Mouse (Mus musculus) cortical plate, adult 2 months (tissue): ENCODE results near the gene Igf2. TPM values are rescaled to one million over a fixed set of nuclear protein-coding genes. Genes with fewer than 3 reads are reported as not detected.

ENCODE experiments used
- H3K27ac ChIP-seq: fragments of 200-500 bp; 2 replicates; pipeline ENCODE4 v1.5.1; 2012; ENCODE audit warnings: low read length, control low read depth, inconsistent platforms; ENCODE audit not compliant: insufficient read depth
- H3K4me1 ChIP-seq: fragments of 200-500 bp; 2 replicates; pipeline ENCODE4 v1.6.1; 2011; ENCODE audit warnings: low read length; ENCODE audit not compliant: control insufficient read depth, insufficient read depth
- H3K4me3 ChIP-seq: fragments of 200-500 bp; 2 replicates; pipeline ENCODE4 v1.5.1; 2011; ENCODE audit warnings: mild to moderate bottlenecking, low read length, control low read depth; ENCODE audit not compliant: insufficient read depth
- CTCF ChIP-seq: fragments of 200-500 bp; IDR thresholded peaks from 2 replicates; pipeline ENCODE4 v1.5.1; 2011; ENCODE audit warnings: mild to moderate bottlenecking, control low read depth, low read length; ENCODE audit not compliant: insufficient read depth; ENCODE audit errors: extremely low read depth
- POLR2A ChIP-seq: fragments of 200-500 bp; IDR thresholded peaks from 2 replicates; pipeline ENCODE4 v1.6.1; 2011; ENCODE audit warnings: mild to moderate bottlenecking, low read length, control low read depth; ENCODE audit not compliant: insufficient read depth; ENCODE audit errors: extremely low read depth
- polyA plus RNA-seq: library from polyadenylated mRNA; depleted of rRNA; stranded (reverse); fragments of >200 nt; gene quantifications from 2 replicates; pipeline ENCODE4 v1.2.3, GENCODE M21; 2012; rRNA removed

Gene Igf2
- polyA plus RNA-seq, 1 experiment = 69.6 TPM

- TF ChIP-seq CTCF (no peak), POLR2A (no peak)
- no peak overlapping the region for H3K4me3 ChIP-seq
- H3K27ac ChIP-seq = no peak overlapping the region
- no peaks in the 10 kb centered on the region for H3K4me1 ChIP-seq
Observed at GRCm38 (mm10) chr7:142636178-142636577, 30.4 kb downstream of the Igf2 start.

GRCm38 (mm10) chr7:142630691-142631090 is 35.9 kb downstream of the Igf2 start:
- Histone ChIP-seq H3K27ac (no peak overlapping the region), H3K4me3 (no peak overlapping the region), H3K4me1 (no peaks in the 10 kb centered on the region)
- no peak for TF ChIP-seq POLR2A
- TF ChIP-seq CTCF = no peak

GRCm38 (mm10) chr7:142629806-142630205 is 36.8 kb downstream of the Igf2 start:
- TF ChIP-seq CTCF = no peak
- TF ChIP-seq POLR2A = no peak
- Histone ChIP-seq H3K4me1 (no peaks in the 10 kb centered on the region), H3K27ac (no peak overlapping the region), H3K4me3 (no peak overlapping the region)

DNA sequence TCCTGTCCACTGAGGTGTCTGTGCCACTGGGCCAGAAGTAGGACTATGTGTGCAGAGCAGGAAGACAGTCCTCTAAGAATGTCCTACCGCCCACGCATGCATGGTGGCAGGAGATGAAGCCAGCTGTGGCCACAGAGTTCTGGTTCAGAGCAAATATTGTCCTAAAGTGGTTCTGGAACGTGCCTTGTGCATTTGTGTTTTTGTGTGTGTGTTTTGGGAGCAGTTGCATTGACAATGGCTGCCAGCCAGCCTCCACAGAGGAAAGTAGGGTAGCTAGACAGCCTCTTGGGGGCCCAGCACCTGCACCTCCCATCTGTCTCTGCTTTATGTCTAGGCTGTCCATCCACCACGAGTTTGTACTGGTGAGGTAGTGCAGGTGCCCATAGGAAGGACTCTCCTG is 44.4 kb downstream of the Igf2 start:
- Histone ChIP-seq H3K4me3 (no peak overlapping the region), H3K27ac (no peak overlapping the region), H3K4me1 (no peaks in the 10 kb centered on the region)
- no peak for TF ChIP-seq CTCF
- no peak for TF ChIP-seq POLR2A

GRCm38 (mm10) chr7:142613077-142613476 is 53.5 kb downstream of the Igf2 start:
- no peak overlapping the region for H3K27ac ChIP-seq
- no peaks in the 10 kb centered on the region for H3K4me1 ChIP-seq
- TF ChIP-seq POLR2A = no peak
- H3K4me3 ChIP-seq = no peak overlapping the region

- H3K4me1 ChIP-seq = no peaks in the 10 kb centered on the region
- no peak overlapping the region for H3K27ac ChIP-seq
- H3K4me3 ChIP-seq = no peak overlapping the region
- TF ChIP-seq CTCF (peak; percentile 72), POLR2A (no peak)
Observed at GRCm38 (mm10) chr7:142610627-142611406, 55.8 kb downstream of the Igf2 start.

- TF ChIP-seq POLR2A (no peak), CTCF (no peak)
- Histone ChIP-seq H3K4me1 (no peaks in the 10 kb centered on the region), H3K27ac (no peak overlapping the region), H3K4me3 (no peak overlapping the region)
Observed at GRCm38 (mm10) chr7:142600921-142601320, 65.7 kb downstream of the Igf2 start.

Other genes with a start within 250 kb of the Igf2 start
- not detected in 2 replicates for gene Syt8, start 232.0 kb downstream of the Igf2 start, polyA plus RNA-seq
- gene Tnni2, start 225.0 kb downstream of the Igf2 start, polyA plus RNA-seq = 0.86 and 1.4 TPM in 2 replicates
- gene Lsp1, start 206.0 kb downstream of the Igf2 start, polyA plus RNA-seq = 10.2 and 12.2 TPM in 2 replicates
- gene Tnnt3, start 168.0 kb downstream of the Igf2 start, polyA plus RNA-seq = 0.19 and 0.40 TPM in 2 replicates
- 69.3 and 74.0 TPM in 2 replicates for gene Mrpl23, start 134.1 kb downstream of the Igf2 start, polyA plus RNA-seq
- gene Gm49394, start 3.1 kb upstream of the Igf2 start, polyA plus RNA-seq = not detected in 2 replicates
- gene Ins2, start 76.6 kb upstream of the Igf2 start, polyA plus RNA-seq = not detected in 2 replicates